Mouse (Mus musculus): Measurements from ENCODE around the gene Babam2.

DNA sequence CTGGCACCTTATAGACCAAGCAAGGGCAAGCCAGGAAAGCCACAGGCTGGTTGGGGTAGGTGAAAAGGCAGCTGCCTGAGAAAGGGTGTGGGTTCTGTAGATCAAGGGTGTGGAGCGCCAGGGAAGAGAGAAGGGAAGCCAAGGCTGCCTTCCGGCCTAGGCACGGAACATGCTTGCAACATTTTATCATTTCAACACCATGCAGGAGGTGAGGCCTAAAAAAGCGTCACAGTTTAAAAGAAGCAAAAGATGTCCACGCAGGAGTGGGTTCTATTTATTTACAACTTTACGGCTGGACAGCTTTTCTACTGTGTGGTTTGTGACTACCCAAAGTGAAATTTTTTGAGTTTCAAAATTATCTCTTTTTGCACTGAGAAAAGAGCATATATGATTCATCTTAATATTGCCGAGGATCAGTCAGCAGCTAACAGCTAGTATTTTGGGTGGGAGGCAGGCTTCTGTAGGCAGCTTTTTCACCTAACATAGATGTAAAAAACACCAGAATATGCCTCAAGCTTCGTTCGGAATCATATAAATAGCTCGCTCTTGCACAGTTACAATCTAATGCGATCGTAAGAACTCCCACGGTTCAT lies 287.0 kb downstream of the Babam2 start:
- TF ChIP-seq HCFC1 (IDR thresholded peaks at IDR 0.05; ENCODE audit: borderline replicate concordance, insufficient read depth, low read length) = no peak
- no peak for TF ChIP-seq ZC3H11A (IDR thresholded peaks at IDR 0.05; ENCODE audit: borderline replicate concordance, low read depth, low read length)
- TF ChIP-seq MAFK (IDR thresholded peaks at IDR 0.05; ENCODE audit: insufficient read depth, low read depth, low read length) = no peak
- no peak for TF ChIP-seq CHD2 (IDR thresholded peaks at IDR 0.05; ENCODE audit: low read depth, low read length)

Data from ES-E14 (cell line).